Mouse (Mus musculus) spleen, adult 2 months (tissue): ENCODE data around the gene Iffo2.

Experiments
- CTCF ChIP-seq: fragments of 200-500 bp; IDR thresholded peaks from 2 replicates; pipeline ENCODE4 v1.5.1; 2011; ENCODE audit warnings: mild to moderate bottlenecking, inconsistent platforms; ENCODE audit not compliant: insufficient read depth, insufficient read length, insufficient replicate concordance; ENCODE audit errors: extremely low read depth
- POLR2A ChIP-seq: fragments of 200-500 bp; IDR thresholded peaks from 2 replicates; pipeline ENCODE4 v1.6.1; 2011; ENCODE audit warnings: low read depth, low read length, inconsistent platforms

DNA sequence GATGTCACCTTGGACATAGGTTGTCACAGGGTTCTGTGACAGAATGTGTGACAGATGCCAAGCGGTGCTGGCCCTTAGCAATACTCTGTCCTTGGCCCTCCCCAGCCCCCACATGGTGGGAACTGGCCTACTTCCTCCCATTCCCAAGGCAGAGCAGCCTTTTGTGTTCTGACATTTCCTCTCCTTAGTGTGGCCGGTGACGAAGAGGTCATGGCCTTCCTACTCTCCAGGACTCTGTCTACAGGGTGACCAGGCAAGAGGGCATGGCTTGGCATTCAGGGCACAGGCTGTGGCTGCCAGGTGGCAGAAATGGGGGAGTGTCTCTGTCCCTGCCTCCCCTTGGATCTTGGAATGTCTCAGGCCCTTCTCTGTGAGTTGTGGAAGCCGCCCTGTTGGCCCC is 57.0 kb downstream of the Iffo2 start:
- no peak for TF ChIP-seq CTCF
- TF ChIP-seq POLR2A, result no peak
